Mouse (Mus musculus): ENCODE measurements around the gene Mrpl21. TPM values are rescaled to one million over a fixed set of nuclear protein-coding genes. Genes with fewer than 3 reads are reported as not detected.

Mrpl21 gene
- polyA plus RNA-seq, 1 experiment from 2014 or later: 116 TPM

Small RNA genes lying within 50 kb of the gene (microRNA-seq; reads per million reads assigned to microRNA genes)
- gene Mir6984 (ENCODE audit: borderline number of aligned reads): 0.52 reads per million

Other genes starting within 250 kb of the Mrpl21 start
- gene Ighmbp2, start 116 bp downstream of the Mrpl21 start, polyA plus RNA-seq (2015; fragmentation: Nextera tagmentation; extraction: Ambion mirVana): 10.2 and 11.0 TPM in 2 replicates
- 15.5 and 18.2 TPM in 2 replicates for gene Cpt1a, start 39.4 kb downstream of the Mrpl21 start, polyA plus RNA-seq (2015; fragmentation: Nextera tagmentation; extraction: Ambion mirVana)
- 0.47 and 0.65 TPM in 2 replicates for gene Tesmin, start 106.0 kb downstream of the Mrpl21 start, polyA plus RNA-seq (2015; fragmentation: Nextera tagmentation; extraction: Ambion mirVana)
- gene Gal, start 131.6 kb downstream of the Mrpl21 start, polyA plus RNA-seq (2015; fragmentation: Nextera tagmentation; extraction: Ambion mirVana): 1.8 and 3.8 TPM in 2 replicates

Data from embryonic facial prominence, embryonic 15.5 days (tissue).